Mouse (Mus musculus) bone marrow macrophage, adult 2 months (primary cell): ENCODE measurements around the gene Usf2.

Experiments used
- CTCF ChIP-seq: IDR thresholded peaks from 2 replicates; pipeline ENCODE4 v1.5.1; 2012; ENCODE audit warnings: low read depth, mild to moderate bottlenecking, low read length, moderate library complexity
- POLR2A ChIP-seq: IDR thresholded peaks from 2 replicates; pipeline ENCODE4 v1.6.1; 2012; ENCODE audit warnings: mild to moderate bottlenecking, low read depth, low read length, borderline replicate concordance

- no peak for TF ChIP-seq CTCF
- no peak for TF ChIP-seq POLR2A
These were observed 28.8 kb upstream of the Usf2 start for GRCm38 (mm10) chr7:30985357-30985756.
